Mouse (Mus musculus) frontal cortex, postnatal 10 days (tissue): ENCODE data around the gene Rtf2.

Source experiments
- DNase-seq, 2 experiments: peaks; one replicate each; pipeline ENCODE4 v3.0.0; 2022; ENCODE audit warnings: low spot score in 2 of 2, mixed read lengths in 1 of 2

Rtf2 gene

DNA sequence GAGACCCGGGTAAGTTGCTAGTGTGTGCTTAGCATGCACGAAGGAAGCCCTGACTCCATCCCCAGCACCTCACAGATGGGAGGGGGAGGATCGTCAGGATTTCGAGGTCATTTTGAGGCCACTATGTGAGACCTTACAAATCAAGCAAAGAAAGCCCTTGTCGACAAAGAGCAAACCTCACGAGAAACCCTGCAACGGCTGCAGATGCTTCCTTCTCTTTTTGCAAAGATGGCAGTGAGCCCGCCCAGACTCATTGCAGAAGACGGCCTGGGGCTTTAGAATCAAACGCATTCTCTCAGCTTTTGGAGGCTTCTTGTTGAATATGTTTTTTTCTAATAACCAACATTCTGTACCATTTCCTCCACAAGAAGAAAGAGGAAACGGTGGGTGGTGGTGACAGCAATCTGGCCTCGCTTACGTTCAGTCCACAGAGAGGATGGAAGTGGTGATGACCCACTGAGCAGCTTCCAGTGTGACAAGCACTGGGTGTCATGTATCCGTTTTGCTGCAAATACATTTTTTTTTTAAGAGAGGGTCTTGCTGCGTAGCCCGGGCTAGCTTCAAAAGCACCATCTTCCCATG is 2.9 kb upstream of the Rtf2 start:
- no peak for DNase-seq

GRCm38 (mm10) chr2:172440640-172441005 is 267 bp downstream of the Rtf2 start:
- no peak for DNase-seq

- DNase-seq: no peak
Observed at GRCm38 (mm10) chr2:172441176-172441575, 820 bp downstream of the Rtf2 start.

DNA sequence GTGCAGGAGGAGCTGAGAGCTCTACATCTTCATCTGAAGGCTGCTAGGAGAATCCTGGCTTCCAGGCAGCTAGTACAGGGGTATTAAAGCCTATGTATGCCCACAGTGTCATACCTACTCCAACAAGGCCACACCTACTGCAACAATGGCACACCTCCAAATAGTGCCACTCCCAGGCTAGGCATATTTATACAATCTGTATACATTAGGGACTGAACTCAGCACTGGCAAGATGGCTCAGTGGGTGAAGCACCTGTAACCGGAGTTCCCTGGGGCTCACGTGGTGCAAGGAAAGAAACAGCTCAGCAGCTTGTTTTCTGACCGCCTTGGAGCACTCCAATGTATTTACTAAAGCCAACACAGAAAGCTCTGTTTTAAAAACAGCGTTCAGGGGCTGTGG is 5.3 kb downstream of the Rtf2 start:
- no peak for DNase-seq

DNA sequence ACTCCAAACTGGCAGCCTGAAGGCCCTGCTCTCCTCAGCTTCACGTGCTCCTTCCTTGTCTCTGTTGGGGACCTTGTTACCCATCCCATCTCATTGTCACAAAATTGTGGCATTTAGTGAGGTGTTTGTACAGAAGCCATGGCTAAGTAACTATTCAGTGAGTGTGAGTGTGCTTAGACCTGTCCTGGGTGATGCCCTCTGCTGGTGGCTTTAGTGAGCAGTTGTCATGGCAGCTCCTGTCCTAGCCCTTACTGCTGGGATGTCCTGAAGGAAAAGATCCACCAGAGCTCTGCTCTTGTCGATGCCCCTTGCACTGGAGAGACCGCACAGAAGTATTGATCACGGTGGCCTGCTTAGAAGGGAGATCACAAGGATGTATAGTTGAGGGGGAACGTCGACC is 7.0 kb downstream of the Rtf2 start:
- DNase-seq: no peak

GRCm38 (mm10) chr2:172448329-172448728 is 8.0 kb downstream of the Rtf2 start:
- DNase-seq: no peak

GRCm38 (mm10) chr2:172450640-172451039 is 10.3 kb downstream of the Rtf2 start:
- DNase-seq: no peak

- DNase-seq: no peak
Observed at GRCm38 (mm10) chr2:172452031-172452430, 11.7 kb downstream of the Rtf2 start.

DNA sequence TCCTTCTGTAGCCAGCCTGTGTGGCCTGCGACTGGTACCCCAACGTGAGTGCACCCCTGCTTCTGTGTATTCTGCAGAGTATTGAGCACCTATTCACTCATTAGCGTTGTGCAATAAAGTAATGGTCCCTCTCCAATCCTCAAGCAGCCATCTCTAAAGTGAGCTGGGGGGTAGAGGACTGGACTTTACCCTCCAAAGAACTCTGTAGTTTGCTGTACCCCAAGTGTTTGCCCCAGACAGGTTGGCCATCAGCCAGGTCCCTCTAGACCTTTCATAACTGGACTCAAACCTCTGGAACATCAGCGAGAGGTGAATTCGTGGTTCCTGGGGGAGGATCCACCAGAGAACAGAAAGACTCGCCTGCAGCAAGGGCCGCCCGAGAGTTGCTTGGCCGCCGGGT is 12.1 kb downstream of the Rtf2 start:
- DNase-seq: no peak

- DNase-seq: no peak
Observed at GRCm38 (mm10) chr2:172458496-172458895, 18.1 kb downstream of the Rtf2 start, which contains the start of gene Gcnt7. Gene Gcnt7 (minus strand): TSS chr2:172458596.

GRCm38 (mm10) chr2:172460647-172461046 is 20.3 kb downstream of the Rtf2 start:
- DNase-seq: no peak

- no peak for DNase-seq
Observed at GRCm38 (mm10) chr2:172462813-172463212, 22.5 kb downstream of the Rtf2 start.

- no peak for DNase-seq
Observed at GRCm38 (mm10) chr2:172466427-172467132, 26.2 kb downstream of the Rtf2 start.

DNA sequence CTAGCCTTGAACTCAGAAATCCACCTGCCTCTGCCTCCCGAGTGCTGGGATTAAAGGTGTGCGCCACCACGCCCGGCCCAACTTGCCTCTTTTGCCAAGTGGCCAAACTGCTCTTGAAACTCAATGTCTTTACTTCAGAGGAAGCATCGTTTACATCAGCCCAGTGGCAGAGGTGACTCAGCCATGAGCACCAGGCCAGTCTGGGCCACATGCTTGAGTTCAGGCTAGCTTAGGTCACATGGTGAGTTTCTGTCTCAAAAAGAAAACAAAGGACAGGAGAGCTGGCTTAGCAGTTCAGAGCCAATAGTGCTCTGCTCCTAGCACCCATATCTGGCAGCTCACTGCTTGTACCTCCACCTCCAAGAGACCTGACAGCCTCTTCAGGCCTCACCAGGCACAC is 26.9 kb downstream of the Rtf2 start:
- DNase-seq: no peak

GRCm38 (mm10) chr2:172468346-172468819 is 28.0 kb downstream of the Rtf2 start:
- DNase-seq: no peak

DNA sequence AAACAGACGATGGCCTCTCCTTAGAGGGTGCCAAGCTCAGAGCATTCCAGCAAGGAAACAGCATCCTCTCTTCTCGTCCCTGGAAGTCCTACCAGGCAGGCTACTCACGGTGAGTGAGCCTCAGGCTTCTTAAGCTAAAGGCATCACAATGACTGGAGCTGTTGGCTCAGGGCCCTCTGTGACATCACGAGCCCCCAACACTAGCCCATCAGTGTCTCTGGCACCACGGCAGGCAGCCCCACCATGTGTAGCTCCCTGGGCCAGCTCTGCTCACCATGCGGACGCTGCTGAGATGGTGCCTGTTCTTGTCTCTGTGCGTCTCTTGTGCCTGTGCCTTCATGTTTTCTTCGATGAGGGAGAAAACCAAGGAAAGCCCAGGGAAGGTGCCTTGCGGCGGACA is 32.0 kb downstream of the Rtf2 start, which contains the start of gene Fam209:
Gene Fam209 (plus strand): TSS at position 203 of the 400 bp plus-strand sequence.
- DNase-seq: no peak

- no peak for DNase-seq
Observed at GRCm38 (mm10) chr2:172473591-172473990, 33.2 kb downstream of the Rtf2 start.

DNA sequence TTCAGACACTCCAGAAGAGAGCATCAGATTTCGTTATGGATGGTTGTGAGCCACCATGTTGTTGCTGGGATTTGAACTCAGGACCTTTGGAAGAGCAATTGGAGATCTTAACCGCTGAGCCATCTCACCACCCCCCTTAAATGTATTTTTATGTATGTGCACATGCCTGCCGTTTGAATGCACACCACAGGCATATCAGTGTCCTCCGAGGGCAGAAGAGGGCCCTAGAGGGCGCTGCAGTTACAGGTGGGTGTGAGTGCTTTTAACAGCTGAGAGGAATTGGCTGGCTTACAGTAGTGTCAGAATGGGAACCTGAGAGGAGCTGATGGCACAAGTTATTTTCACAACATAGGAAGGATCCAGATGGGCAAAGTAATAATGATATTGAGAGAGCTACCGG is 34.6 kb downstream of the Rtf2 start:
- DNase-seq: no peak

DNA sequence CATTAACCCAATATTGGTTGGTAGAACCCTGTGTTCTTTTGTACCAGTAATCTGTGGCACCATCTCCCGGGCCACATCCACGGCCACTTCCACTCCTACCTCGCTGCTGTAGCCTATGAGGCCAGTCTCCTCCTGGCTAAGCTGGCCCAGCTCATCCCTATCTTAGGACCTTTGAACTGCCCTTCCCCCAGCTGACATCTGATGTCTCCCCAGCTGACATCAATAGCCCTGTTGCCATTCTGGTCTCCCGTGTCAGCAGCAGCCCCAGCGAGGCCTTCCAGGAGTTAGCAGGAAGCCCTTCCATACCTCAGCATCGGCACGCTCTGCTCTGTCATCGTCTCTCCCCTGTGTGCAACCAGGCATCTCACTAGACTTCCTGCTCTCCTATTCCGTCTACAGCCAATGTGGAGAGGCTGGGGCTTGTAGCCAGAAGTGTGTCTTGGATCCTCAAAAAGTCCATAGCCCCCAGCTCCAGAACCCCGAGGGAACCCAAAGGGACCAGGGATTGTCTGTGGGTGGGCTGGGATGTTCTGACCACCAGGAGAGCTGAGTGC is 36.4 kb downstream of the Rtf2 start:
- DNase-seq: no peak

- no peak for DNase-seq
Observed at GRCm38 (mm10) chr2:172477350-172477749, 37.0 kb downstream of the Rtf2 start.

DNA sequence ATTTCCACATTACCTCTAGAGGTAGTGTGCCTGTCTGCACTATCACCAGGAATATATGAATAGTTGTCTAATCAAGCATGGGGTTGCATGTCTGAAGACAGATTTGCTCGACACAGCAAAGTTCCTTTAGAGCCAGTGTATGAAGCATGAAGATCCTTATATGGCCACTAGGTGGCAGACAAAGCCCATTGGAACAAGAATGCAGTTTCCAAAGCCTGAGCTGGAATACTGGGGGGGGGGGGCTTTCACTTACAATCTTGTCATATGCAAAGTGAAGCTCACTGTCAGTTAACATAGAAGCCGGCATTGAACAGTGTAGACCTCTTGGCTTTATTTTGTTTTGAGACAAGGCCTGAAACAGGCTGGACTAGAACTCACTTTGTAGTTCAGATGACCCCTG is 37.5 kb downstream of the Rtf2 start:
- DNase-seq: peak in 1 of 2 experiments; percentile 40

- no peak for DNase-seq
Observed at GRCm38 (mm10) chr2:172480296-172480695, 39.9 kb downstream of the Rtf2 start.
